Mouse (Mus musculus) embryonic fibroblast, embryonic 13.5 days (primary cell): Measurements from ENCODE around the gene Fam163a. TPM values are rescaled to one million over a fixed set of nuclear protein-coding genes. Genes with fewer than 3 reads are reported as not detected.
"Not testable (repeated sequence)": the region's sequence is repeated elsewhere in the genome, so short reads cannot be mapped to it uniquely, and the experiment has no call there.

Experiments used
- H3K27ac ChIP-seq: 2 replicates; pipeline ENCODE4 v1.5.1; 2012; ENCODE audit warnings: low read length, control low read depth, inconsistent platforms; ENCODE audit not compliant: insufficient read depth
- H3K4me1 ChIP-seq: 2 replicates; pipeline ENCODE4 v1.6.1; 2011; ENCODE audit warnings: low read length; ENCODE audit not compliant: control insufficient read depth, insufficient read depth
- H3K4me3 ChIP-seq: 2 replicates; pipeline ENCODE4 v1.5.1; 2011; ENCODE audit warnings: mild to moderate bottlenecking, control low read depth, low read length; ENCODE audit not compliant: insufficient read depth
- CTCF ChIP-seq: IDR thresholded peaks from 2 replicates; pipeline ENCODE4 v1.5.1; 2011; ENCODE audit warnings: mild to moderate bottlenecking, control low read depth, low read length, moderate library complexity, borderline replicate concordance; ENCODE audit not compliant: insufficient read depth
- POLR2A ChIP-seq: IDR thresholded peaks from 2 replicates; pipeline ENCODE4 v1.6.1; 2011; ENCODE audit warnings: low read depth, mild to moderate bottlenecking, control low read depth, low read length, moderate library complexity
- polyA plus RNA-seq: library from polyadenylated mRNA; stranded (reverse); fragments of >200 nt; gene quantifications from 2 replicates; pipeline ENCODE4 v1.2.4, GENCODE M21; 2011; ENCODE audit warnings: low read depth; ENCODE audit not compliant: missing spikeins, insufficient read length

The Fam163a gene
- polyA plus RNA-seq, 1 experiment: not detected

- Histone ChIP-seq H3K4me1 (no peaks in the 10 kb centered on the region), H3K27ac (peak overlapping the region; percentile 68), H3K4me3 (no peak overlapping the region)
- TF ChIP-seq CTCF: no peak
- TF ChIP-seq POLR2A: 0 out of 2 replicates have a peak, but pooled peaks have one; percentile 31
Measured at GRCm38 (mm10) chr1:156070106-156070505, 134.7 kb downstream of the Fam163a start.

DNA sequence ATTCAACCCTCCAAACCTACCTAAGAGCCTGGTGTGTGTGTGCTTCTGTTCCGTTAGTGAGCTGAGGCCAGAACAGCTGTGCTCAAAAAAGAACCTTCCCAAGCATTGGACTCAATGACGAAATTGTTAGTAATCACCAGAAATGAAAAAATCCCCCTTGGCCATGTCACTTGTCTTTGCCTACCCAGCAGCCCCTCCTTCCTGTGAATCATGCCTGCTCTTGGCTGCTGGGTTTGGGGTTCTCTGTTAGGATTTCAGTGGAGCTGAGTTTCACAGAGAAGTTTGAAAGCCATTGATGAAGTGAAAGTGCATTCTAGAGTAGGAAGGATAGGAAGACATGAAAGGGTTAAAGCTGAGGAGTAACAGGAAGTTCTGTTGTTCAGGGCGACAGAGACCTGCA, 138.7 kb downstream of the Fam163a start:
- H3K4me3 ChIP-seq: no peak overlapping the region
- H3K4me1 ChIP-seq: no peaks in the 10 kb centered on the region
- peak overlapping the region; percentile 81 for H3K27ac ChIP-seq
- no peak for TF ChIP-seq CTCF
- TF ChIP-seq POLR2A: no peak

DNA sequence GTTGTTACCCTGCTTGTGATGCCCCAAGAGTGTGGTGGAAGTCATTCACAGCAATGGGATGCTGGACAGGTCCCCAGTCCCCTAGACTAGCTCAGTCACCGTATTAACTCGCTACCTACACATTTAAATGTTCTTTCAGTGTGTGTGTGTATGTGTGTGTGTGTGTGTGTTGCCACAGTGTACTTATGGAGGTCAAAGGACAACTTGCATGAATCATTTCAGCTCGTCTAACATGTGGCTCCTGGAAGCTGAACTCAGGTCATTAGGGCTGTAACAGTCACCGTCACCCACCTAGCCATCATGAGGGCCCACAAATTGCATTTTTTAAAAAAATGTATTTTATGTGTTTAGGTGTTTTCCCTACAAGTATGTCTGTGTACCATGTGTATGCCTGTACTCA, 142.6 kb downstream of the Fam163a start:
- no peak for TF ChIP-seq POLR2A
- TF ChIP-seq CTCF: no peak
- Histone ChIP-seq H3K27ac (no peak overlapping the region), H3K4me1 (no peaks in the 10 kb centered on the region), H3K4me3 (no peak overlapping the region)

DNA sequence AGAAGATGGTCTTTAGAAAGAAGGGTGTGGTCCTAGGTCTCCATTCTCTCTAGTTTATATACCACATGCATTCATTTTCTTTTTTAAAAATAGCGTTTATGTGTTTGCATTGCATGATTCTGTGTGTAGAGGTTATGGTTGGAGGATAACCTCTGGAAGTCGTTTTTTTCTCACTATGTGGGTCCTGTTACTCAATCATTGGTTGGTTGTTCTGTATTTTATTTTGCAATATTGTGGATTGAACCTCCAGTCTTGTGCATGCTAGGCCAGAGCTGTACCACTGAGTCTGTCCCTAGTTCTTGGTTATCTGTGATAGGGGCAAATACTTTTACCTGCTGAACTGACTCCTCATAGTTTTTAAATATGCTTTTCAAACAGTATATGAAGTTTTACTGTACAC, 146.6 kb downstream of the Fam163a start:
- no peak overlapping the region for H3K4me3 ChIP-seq

GRCm38 (mm10) chr1:156046688-156047087, 158.1 kb downstream of the Fam163a start:
- H3K27ac ChIP-seq: peak overlapping the region; percentile 9; the same call in 1 of the 2 replicates
- TF ChIP-seq CTCF (no peak), POLR2A (no peak)
- no peak overlapping the region for H3K4me3 ChIP-seq
- peaks cover 2% of the 10 kb centered on the region; the same call in 1 of the 2 replicates for H3K4me1 ChIP-seq

More for the DNA sequence above, 146.6 kb downstream of the Fam163a start:
- Histone ChIP-seq H3K27ac (no peak overlapping the region), H3K4me1 (no peaks in the 10 kb centered on the region)
- TF ChIP-seq POLR2A (no peak), CTCF (no peak)

- Histone ChIP-seq H3K27ac (no peak overlapping the region; the same call in 1 of the 2 replicates), H3K4me1 (peaks cover 2% of the 10 kb centered on the region; the same call in 1 of the 2 replicates), H3K4me3 (no peak overlapping the region)
- no peak for TF ChIP-seq POLR2A
Measured at GRCm38 (mm10) chr1:156044211-156044611, 160.6 kb downstream of the Fam163a start.

GRCm38 (mm10) chr1:156043027-156043426, 161.8 kb downstream of the Fam163a start:
- TF ChIP-seq CTCF (no peak), POLR2A (no peak)
- H3K4me1 ChIP-seq: peaks cover 2% of the 10 kb centered on the region; the same call in 1 of the 2 replicates

DNA sequence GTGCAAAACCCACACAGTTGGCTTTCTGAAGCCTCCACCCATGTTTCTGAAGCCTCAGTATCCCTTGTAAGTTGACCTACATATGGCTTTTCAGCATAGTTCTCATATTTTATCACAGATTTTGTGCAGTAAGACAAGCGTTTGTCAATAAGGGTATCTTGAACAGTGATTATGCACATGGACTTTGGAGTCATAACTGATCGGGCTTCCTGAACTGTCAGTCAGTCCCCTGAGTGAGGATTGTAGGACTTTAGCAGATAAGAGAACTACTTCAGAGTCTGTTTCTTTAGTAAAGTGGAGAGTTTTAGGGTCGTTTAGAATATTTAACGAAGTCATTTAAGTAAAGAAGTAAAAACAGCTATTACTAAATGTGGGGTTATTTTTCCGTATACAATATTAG, 162.3 kb downstream of the Fam163a start:
- Histone ChIP-seq H3K4me3 (peak overlapping the region; percentile 91), H3K4me1 (peaks cover 2% of the 10 kb centered on the region; the same call in 1 of the 2 replicates), H3K27ac (no peak overlapping the region)
- TF ChIP-seq POLR2A (no peak), CTCF (no peak)

More at GRCm38 (mm10) chr1:156043027-156043426, 161.8 kb downstream of the Fam163a start:
- Histone ChIP-seq H3K27ac (no peak overlapping the region), H3K4me3 (no peak overlapping the region)

DNA sequence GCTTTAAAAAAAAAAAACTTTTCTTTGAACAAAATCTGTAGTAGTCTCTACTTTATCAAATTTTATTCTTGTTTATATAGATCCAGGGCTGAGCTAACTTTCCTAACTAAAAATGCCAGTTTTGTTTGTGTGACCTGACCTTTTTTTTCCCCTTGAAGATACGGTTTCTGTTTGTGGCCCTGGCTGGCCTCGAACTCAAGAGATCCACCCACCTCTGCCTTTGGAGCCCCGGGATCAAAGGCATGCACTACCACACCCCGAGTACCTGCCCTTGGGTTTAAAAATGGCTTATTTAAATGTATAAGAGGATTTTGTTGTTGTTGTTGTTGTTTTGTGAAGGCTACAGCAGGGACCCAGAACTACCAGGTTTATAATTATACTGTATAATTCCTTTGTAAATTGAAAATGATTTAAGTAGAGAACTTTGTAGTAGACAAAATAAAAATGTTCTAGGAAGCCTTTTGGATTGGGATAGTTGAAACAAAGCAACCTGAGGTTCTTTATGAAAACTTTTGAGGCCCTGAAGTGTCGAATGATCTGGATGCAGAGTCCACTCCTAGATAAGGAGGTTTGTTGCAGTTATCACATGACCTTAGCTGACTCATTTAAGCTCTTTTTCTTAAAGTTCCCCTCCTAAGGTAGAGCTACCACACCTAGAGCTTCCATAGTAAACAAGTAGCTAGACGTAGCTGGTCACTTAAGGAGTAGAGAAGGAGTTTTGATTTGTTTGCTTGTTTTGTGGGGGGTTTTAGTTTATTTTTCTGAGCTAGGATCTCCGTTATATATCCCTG, 163.2 kb downstream of the Fam163a start:
- Histone ChIP-seq H3K27ac (no peak overlapping the region), H3K4me3 (peak overlapping the region; percentile 91), H3K4me1 (peaks cover 2% of the 10 kb centered on the region; the same call in 1 of the 2 replicates)
- TF ChIP-seq CTCF (no peak), POLR2A (no peak)

- H3K27ac ChIP-seq: 0 out of 2 replicates have a peak overlapping the region, but pooled peaks have one; percentile 1
- H3K4me1 ChIP-seq: peaks cover 2% of the 10 kb centered on the region; the same call in 1 of the 2 replicates
- peak overlapping the region; percentile 55 for H3K4me3 ChIP-seq
- TF ChIP-seq CTCF (no peak), POLR2A (peak; percentile 99)
Measured at GRCm38 (mm10) chr1:156040731-156041401, 164.0 kb downstream of the Fam163a start.

DNA sequence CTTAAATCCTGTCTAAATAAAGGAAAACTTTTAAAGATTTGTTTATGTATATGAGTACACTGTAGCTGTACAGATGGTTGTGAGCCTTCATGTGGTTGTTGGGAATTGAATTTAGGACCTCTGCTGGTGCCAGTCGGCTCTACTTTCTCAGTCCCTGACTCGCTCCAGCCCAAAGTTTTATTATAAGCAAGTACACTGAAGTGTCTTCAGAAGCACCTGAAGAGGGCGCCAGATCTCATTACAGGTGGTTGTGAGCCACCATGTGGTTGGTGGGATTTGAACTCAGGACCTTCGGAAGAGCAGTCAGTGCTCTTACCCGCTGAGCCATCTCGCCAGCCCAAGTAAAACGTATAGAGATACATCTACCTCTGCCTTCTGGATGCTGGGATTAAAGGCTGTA, 164.8 kb downstream of the Fam163a start:
- not testable (repeated sequence) for H3K4me3 ChIP-seq, H3K4me1 ChIP-seq, H3K27ac ChIP-seq
